Mouse (Mus musculus): ENCODE data around the gene Fgfr2.

Gene Fgfr2

GRCm38 (mm10) chr7:132773011-132773705 is 350.0 kb downstream of the Fgfr2 start:
- DNase-seq (ENCODE audit: low spot score) = no peak

GRCm38 (mm10) chr7:132772440-132772839 is 350.7 kb downstream of the Fgfr2 start:
- DNase-seq (ENCODE audit: low spot score) = no peak

- no peak for DNase-seq (ENCODE audit: low spot score)
These were observed 354.4 kb downstream of the Fgfr2 start for GRCm38 (mm10) chr7:132768498-132769344.

GRCm38 (mm10) chr7:132767999-132768370 is 355.2 kb downstream of the Fgfr2 start:
- DNase-seq (ENCODE audit: low spot score) = no peak

GRCm38 (mm10) chr7:132767233-132767998 is 355.7 kb downstream of the Fgfr2 start:
- DNase-seq (ENCODE audit: low spot score) = no peak

- no peak for DNase-seq (ENCODE audit: low spot score)
These were observed 356.8 kb downstream of the Fgfr2 start for GRCm38 (mm10) chr7:132766235-132766871.

- no peak for DNase-seq (ENCODE audit: low spot score)
These were observed 357.4 kb downstream of the Fgfr2 start for GRCm38 (mm10) chr7:132765629-132766186.

GRCm38 (mm10) chr7:132764896-132765491 is 358.2 kb downstream of the Fgfr2 start:
- no peak for DNase-seq (ENCODE audit: low spot score)

GRCm38 (mm10) chr7:132764314-132764713 is 358.8 kb downstream of the Fgfr2 start:
- no peak for DNase-seq (ENCODE audit: low spot score)

GRCm38 (mm10) chr7:132763911-132764310 is 359.2 kb downstream of the Fgfr2 start:
- DNase-seq (ENCODE audit: low spot score) = no peak

GRCm38 (mm10) chr7:132763351-132763750 is 359.8 kb downstream of the Fgfr2 start:
- no peak for DNase-seq (ENCODE audit: low spot score)

GRCm38 (mm10) chr7:132761409-132761808 is 361.7 kb downstream of the Fgfr2 start:
- no peak for DNase-seq (ENCODE audit: low spot score)

- no peak for DNase-seq (ENCODE audit: low spot score)
These were observed 362.5 kb downstream of the Fgfr2 start for GRCm38 (mm10) chr7:132760589-132761180.

GRCm38 (mm10) chr7:132759926-132760325 is 363.2 kb downstream of the Fgfr2 start:
- no peak for DNase-seq (ENCODE audit: low spot score)

- no peak for DNase-seq (ENCODE audit: low spot score)
These were observed 363.7 kb downstream of the Fgfr2 start for GRCm38 (mm10) chr7:132759405-132759891.

- no peak for DNase-seq (ENCODE audit: low spot score)
These were observed 364.3 kb downstream of the Fgfr2 start for GRCm38 (mm10) chr7:132758875-132759274.

GRCm38 (mm10) chr7:132756325-132756724 is 366.8 kb downstream of the Fgfr2 start:
- DNase-seq (ENCODE audit: low spot score) = no peak

- DNase-seq (ENCODE audit: low spot score) = no peak
These were observed 368.8 kb downstream of the Fgfr2 start for GRCm38 (mm10) chr7:132754389-132754750.

- DNase-seq (ENCODE audit: low spot score) = no peak
These were observed 369.4 kb downstream of the Fgfr2 start for GRCm38 (mm10) chr7:132753518-132754388.

- DNase-seq (ENCODE audit: low spot score) = no peak
These were observed 371.4 kb downstream of the Fgfr2 start for GRCm38 (mm10) chr7:132751716-132752115.
